Mouse (Mus musculus): ENCODE data around the gene Stk25. TPM values are rescaled to one million over a fixed set of nuclear protein-coding genes. Genes with fewer than 3 reads are reported as not detected.
A peak's percentile ranks its signal among the peaks of the same experiment; 100 is the strongest.

Gene Stk25
- polyA plus RNA-seq, 1 experiment from 2014 or later = 186 TPM

- peak; percentile 63 for ATAC-seq (replicated peaks; ENCODE audit: low FRiP score)
- Histone ChIP-seq H3K4me3 (ENCODE audit: low read depth, low read length) (peak within 1 kb of the TSS; percentile 54), H3K9ac (ENCODE audit: low read length) (peak within 1 kb of the TSS; percentile 83), H3K9me3 (ENCODE audit: control insufficient read depth, low read length) (no peaks in the 10 kb centered on the region), H3K27me3 (ENCODE audit: control insufficient read depth, insufficient read depth, low read length) (peaks cover 3% of the 10 kb centered on the region), H3K4me2 (ENCODE audit: low read depth, low read length, severe bottlenecking) (peak within 1 kb of the TSS; percentile 86), H3K27ac (ENCODE audit: low read depth, low read length) (no peak within 1 kb of the TSS), H3K4me1 (replicated peaks; ENCODE audit: control insufficient read depth, insufficient read depth, low read length) (no peaks in the 10 kb centered on the region), H3K36me3 (ENCODE audit: control insufficient read depth, insufficient read depth, low read length) (no peaks in the 10 kb centered on the region)
- under 1% methylated on average over 76 of the region's 78 CpGs for WGBS
- DNase-seq (ENCODE audit: low spot score) = peak; percentile 87
Observed at GRCm38 (mm10) chr1:93685401-93686244, 27.2 kb upstream of the Stk25 start, which contains the start of gene Bok. Gene Bok, plus strand, starts transcription at chr1:93685660.

- Histone ChIP-seq H3K4me1 (replicated peaks; ENCODE audit: control insufficient read depth, insufficient read depth, low read length) (no peaks in the 10 kb centered on the region), H3K9ac (ENCODE audit: low read length) (no peak overlapping the region), H3K27me3 (ENCODE audit: control insufficient read depth, insufficient read depth, low read length) (no peaks in the 10 kb centered on the region), H3K9me3 (ENCODE audit: control insufficient read depth, low read length) (no peaks in the 10 kb centered on the region), H3K27ac (ENCODE audit: low read depth, low read length) (no peak overlapping the region), H3K4me2 (ENCODE audit: low read depth, low read length, severe bottlenecking) (no peak overlapping the region), H3K36me3 (ENCODE audit: control insufficient read depth, insufficient read depth, low read length) (no peaks in the 10 kb centered on the region), H3K4me3 (ENCODE audit: low read depth, low read length) (no peak overlapping the region)
- ATAC-seq (replicated peaks; ENCODE audit: low FRiP score) (no peak), DNase-seq (ENCODE audit: low spot score) (no peak)
- WGBS = 77% methylated on average over 7 of the region's 7 CpGs
Observed at GRCm38 (mm10) chr1:93679889-93680568, 21.6 kb upstream of the Stk25 start.

GRCm38 (mm10) chr1:93678386-93678785 lies 19.9 kb upstream of the Stk25 start:
- Histone ChIP-seq H3K27ac (ENCODE audit: low read depth, low read length) (no peak overlapping the region), H3K4me3 (ENCODE audit: low read depth, low read length) (no peak overlapping the region), H3K4me2 (ENCODE audit: low read depth, low read length, severe bottlenecking) (no peak overlapping the region), H3K4me1 (replicated peaks; ENCODE audit: control insufficient read depth, insufficient read depth, low read length) (no peaks in the 10 kb centered on the region), H3K9ac (ENCODE audit: low read length) (no peak overlapping the region), H3K36me3 (ENCODE audit: control insufficient read depth, insufficient read depth, low read length) (no peaks in the 10 kb centered on the region), H3K9me3 (ENCODE audit: control insufficient read depth, low read length) (no peaks in the 10 kb centered on the region), H3K27me3 (ENCODE audit: control insufficient read depth, insufficient read depth, low read length) (no peaks in the 10 kb centered on the region)
- 74% methylated on average over 2 of the region's 2 CpGs for WGBS
- ATAC-seq (replicated peaks; ENCODE audit: low FRiP score) (no peak), DNase-seq (ENCODE audit: low spot score) (no peak)

GRCm38 (mm10) chr1:93672682-93673081 lies 14.2 kb upstream of the Stk25 start:
- no peaks in the 10 kb centered on the region for H3K9me3 ChIP-seq (ENCODE audit: control insufficient read depth, low read length)
- H3K9ac ChIP-seq (ENCODE audit: low read length) = no peak overlapping the region
- WGBS = 93% methylated on average over 5 of the region's 5 CpGs
- peaks cover 3% of the 10 kb centered on the region; the same call in 1 of the 2 replicates for H3K4me1 ChIP-seq (replicated peaks; ENCODE audit: control insufficient read depth, insufficient read depth, low read length)
- H3K27me3 ChIP-seq (ENCODE audit: control insufficient read depth, insufficient read depth, low read length) = no peaks in the 10 kb centered on the region
- H3K4me3 ChIP-seq (ENCODE audit: low read depth, low read length) = no peak overlapping the region
- DNase-seq (ENCODE audit: low spot score) (no peak), ATAC-seq (replicated peaks; ENCODE audit: low FRiP score) (no peak)
- no peak overlapping the region for H3K4me2 ChIP-seq (ENCODE audit: low read depth, low read length, severe bottlenecking)
- H3K27ac ChIP-seq (ENCODE audit: low read depth, low read length) = no peak overlapping the region
- no peaks in the 10 kb centered on the region for H3K36me3 ChIP-seq (ENCODE audit: control insufficient read depth, insufficient read depth, low read length)

- H3K4me3 ChIP-seq (ENCODE audit: low read depth, low read length) = no peak overlapping the region
- H3K27ac ChIP-seq (ENCODE audit: low read depth, low read length) = no peak overlapping the region
- H3K27me3 ChIP-seq (ENCODE audit: control insufficient read depth, insufficient read depth, low read length) = no peaks in the 10 kb centered on the region
- H3K9ac ChIP-seq (ENCODE audit: low read length) = no peak overlapping the region
- DNase-seq (ENCODE audit: low spot score) (no peak), ATAC-seq (replicated peaks; ENCODE audit: low FRiP score) (no peak)
- peaks cover 3% of the 10 kb centered on the region; the same call in 1 of the 2 replicates for H3K4me1 ChIP-seq (replicated peaks; ENCODE audit: control insufficient read depth, insufficient read depth, low read length)
- no peaks in the 10 kb centered on the region for H3K9me3 ChIP-seq (ENCODE audit: control insufficient read depth, low read length)
- no peaks in the 10 kb centered on the region for H3K36me3 ChIP-seq (ENCODE audit: control insufficient read depth, insufficient read depth, low read length)
- no peak overlapping the region for H3K4me2 ChIP-seq (ENCODE audit: low read depth, low read length, severe bottlenecking)
Observed at GRCm38 (mm10) chr1:93669941-93670340, 11.5 kb upstream of the Stk25 start.

GRCm38 (mm10) chr1:93668791-93669548 lies 10.5 kb upstream of the Stk25 start:
- Histone ChIP-seq H3K9me3 (ENCODE audit: control insufficient read depth, low read length) (no peaks in the 10 kb centered on the region), H3K4me2 (ENCODE audit: low read depth, low read length, severe bottlenecking) (peak overlapping the region; percentile 58), H3K27ac (ENCODE audit: low read depth, low read length) (peak overlapping the region; percentile 41; the same call in 1 of the 2 replicates), H3K4me1 (replicated peaks; ENCODE audit: control insufficient read depth, insufficient read depth, low read length) (peaks cover 3% of the 10 kb centered on the region; the same call in 1 of the 2 replicates), H3K36me3 (ENCODE audit: control insufficient read depth, insufficient read depth, low read length) (no peaks in the 10 kb centered on the region), H3K9ac (ENCODE audit: low read length) (peak overlapping the region; percentile 66), H3K4me3 (ENCODE audit: low read depth, low read length) (peak overlapping the region; percentile 29), H3K27me3 (ENCODE audit: control insufficient read depth, insufficient read depth, low read length) (no peaks in the 10 kb centered on the region)
- DNase-seq (ENCODE audit: low spot score) (peak; percentile 84), ATAC-seq (replicated peaks; ENCODE audit: low FRiP score) (peak; percentile 89)
- WGBS = 9% methylated on average over 17 of the region's 17 CpGs

GRCm38 (mm10) chr1:93667760-93668400 lies 9.4 kb upstream of the Stk25 start:
- peaks cover 3% of the 10 kb centered on the region; the same call in 1 of the 2 replicates for H3K4me1 ChIP-seq (replicated peaks; ENCODE audit: control insufficient read depth, insufficient read depth, low read length)
- H3K27me3 ChIP-seq (ENCODE audit: control insufficient read depth, insufficient read depth, low read length) = no peaks in the 10 kb centered on the region
- ATAC-seq (replicated peaks; ENCODE audit: low FRiP score) (0 out of 2 replicates have a peak, but pooled peaks have one; percentile 26), DNase-seq (ENCODE audit: low spot score) (no peak)
- H3K9ac ChIP-seq (ENCODE audit: low read length) = no peak overlapping the region
- no peak overlapping the region for H3K27ac ChIP-seq (ENCODE audit: low read depth, low read length)
- 31% methylated on average over 12 of the region's 13 CpGs for WGBS
- H3K4me2 ChIP-seq (ENCODE audit: low read depth, low read length, severe bottlenecking) = no peak overlapping the region
- H3K36me3 ChIP-seq (ENCODE audit: control insufficient read depth, insufficient read depth, low read length) = no peaks in the 10 kb centered on the region
- no peak overlapping the region for H3K4me3 ChIP-seq (ENCODE audit: low read depth, low read length)
- H3K9me3 ChIP-seq (ENCODE audit: control insufficient read depth, low read length) = no peaks in the 10 kb centered on the region

GRCm38 (mm10) chr1:93657025-93657360 lies 1.5 kb downstream of the Stk25 start:
- 87% methylated on average over 5 of the region's 5 CpGs for WGBS
- no peaks in the 10 kb centered on the region for H3K27me3 ChIP-seq (ENCODE audit: control insufficient read depth, insufficient read depth, low read length)
- DNase-seq (ENCODE audit: low spot score) (no peak), ATAC-seq (replicated peaks; ENCODE audit: low FRiP score) (no peak)
- H3K36me3 ChIP-seq (ENCODE audit: control insufficient read depth, insufficient read depth, low read length) = no peaks in the 10 kb centered on the region
- no peaks in the 10 kb centered on the region for H3K4me1 ChIP-seq (replicated peaks; ENCODE audit: control insufficient read depth, insufficient read depth, low read length)
- H3K4me2 ChIP-seq (ENCODE audit: low read depth, low read length, severe bottlenecking) = no peak overlapping the region
- no peak overlapping the region for H3K27ac ChIP-seq (ENCODE audit: low read depth, low read length)
- H3K9me3 ChIP-seq (ENCODE audit: control insufficient read depth, low read length) = no peaks in the 10 kb centered on the region
- H3K4me3 ChIP-seq (ENCODE audit: low read depth, low read length) = no peak overlapping the region
- H3K9ac ChIP-seq (ENCODE audit: low read length) = no peak overlapping the region

Measured in forebrain, embryonic 11.5 days (tissue).